Mouse (Mus musculus) megakaryocyte, embryonic 14.5 days (primary cell): Measurements from ENCODE around the gene Fgf14.

Experiments
- FLI1 ChIP-seq: IDR thresholded peaks from 2 replicates; pipeline ENCODE4 v1.6.1; 2012; ENCODE audit warnings: low read length, inconsistent platforms, mixed read lengths
- GATA1 ChIP-seq: IDR thresholded peaks from 3 replicates; pipeline ENCODE4 v1.6.1; 2012; ENCODE audit warnings: mixed read lengths, low read length, inconsistent platforms, borderline replicate concordance

DNA sequence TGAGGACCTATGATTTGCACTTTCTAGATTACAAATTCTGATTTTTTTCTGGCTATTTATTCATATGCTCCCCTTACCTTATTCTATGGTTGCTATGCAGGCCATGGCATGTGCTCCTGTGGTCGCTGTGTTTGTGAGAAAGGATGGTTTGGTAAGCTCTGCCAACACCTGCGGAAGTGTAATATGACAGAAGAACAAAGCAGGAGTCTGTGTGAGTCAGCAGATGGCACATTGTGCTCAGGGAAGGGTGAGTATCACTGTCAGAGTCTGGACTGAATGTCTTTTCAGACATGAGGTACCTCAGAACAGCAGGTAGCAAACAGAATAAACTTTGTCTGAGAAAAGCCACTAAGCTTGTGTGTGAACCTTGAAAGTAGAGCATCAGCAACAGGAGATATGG, 710.4 kb downstream of the Fgf14 start:
- TF ChIP-seq GATA1 (no peak), FLI1 (no peak)
